Mouse (Mus musculus): Measurements from ENCODE around the gene Mapk7. TPM values are rescaled to one million over a fixed set of nuclear protein-coding genes. Genes with fewer than 3 reads are reported as not detected.

Gene Mapk7
- polyA plus RNA-seq, 1 experiment from 2014 or later: 87.3 TPM

- Histone ChIP-seq H3K4me2 (replicated peaks) (no peak overlapping the region), H3K36me3 (peaks cover 77% of the 10 kb centered on the region), H3K9me3 (no peaks in the 10 kb centered on the region), H3K9ac (no peak overlapping the region), H3K27ac (no peak overlapping the region), H3K4me1 (no peaks in the 10 kb centered on the region), H3K27me3 (no peaks in the 10 kb centered on the region), H3K4me3 (no peak overlapping the region)
- WGBS: 83% methylated on average over 1 of the region's 1 CpGs
- ATAC-seq (ENCODE audit: low FRiP score, low read depth): no peak
These were observed 23.8 kb upstream of the Mapk7 start for GRCm38 (mm10) chr11:61517971-61518370.

GRCm38 (mm10) chr11:61514953-61515352, 20.7 kb upstream of the Mapk7 start:
- H3K27me3 ChIP-seq: no peaks in the 10 kb centered on the region
- no peak overlapping the region for H3K4me2 ChIP-seq (replicated peaks)
- H3K4me1 ChIP-seq: no peaks in the 10 kb centered on the region
- no peak overlapping the region for H3K27ac ChIP-seq
- ATAC-seq (ENCODE audit: low FRiP score, low read depth): no peak
- H3K9ac ChIP-seq: no peak overlapping the region
- H3K36me3 ChIP-seq: peaks cover 70% of the 10 kb centered on the region
- H3K9me3 ChIP-seq: no peaks in the 10 kb centered on the region
- WGBS: 52% methylated on average over 3 of the region's 3 CpGs
- no peak overlapping the region for H3K4me3 ChIP-seq

- H3K27ac ChIP-seq: peak within 1 kb of the TSS; percentile 75; the same call in 1 of the 2 replicates
- peak within 1 kb of the TSS; percentile 69 for H3K4me3 ChIP-seq
- H3K9me3 ChIP-seq: no peaks in the 10 kb centered on the region
- H3K36me3 ChIP-seq: peaks cover 8% of the 10 kb centered on the region; the same call in 1 of the 2 replicates
- under 1% methylated on average over 39 of the region's 39 CpGs for WGBS
- H3K4me1 ChIP-seq: peaks cover 26% of the 10 kb centered on the region
- H3K27me3 ChIP-seq: no peaks in the 10 kb centered on the region
- peak within 1 kb of the TSS; percentile 75 for H3K9ac ChIP-seq
- ATAC-seq (ENCODE audit: low FRiP score, low read depth): peak; percentile 89
- peak within 1 kb of the TSS; percentile 76 for H3K4me2 ChIP-seq (replicated peaks)
These were observed 10.6 kb upstream of the Mapk7 start, which contains the start of gene B9d1 for GRCm38 (mm10) chr11:61504713-61505257. Gene B9d1 (plus strand): TSS chr11:61505144.

- peak overlapping the region; percentile 15; the same call in 1 of the 2 replicates for H3K27ac ChIP-seq
- no peak overlapping the region for H3K9ac ChIP-seq
- no peaks in the 10 kb centered on the region for H3K9me3 ChIP-seq
- peaks cover under 1% of the 10 kb centered on the region; the same call in 1 of the 2 replicates for H3K36me3 ChIP-seq
- no peaks in the 10 kb centered on the region for H3K27me3 ChIP-seq
- no peak for ATAC-seq (ENCODE audit: low FRiP score, low read depth)
- 37% methylated on average over 8 of the region's 8 CpGs for WGBS
- peaks cover 33% of the 10 kb centered on the region for H3K4me1 ChIP-seq
- no peak overlapping the region for H3K4me3 ChIP-seq
- peak overlapping the region; percentile 76 for H3K4me2 ChIP-seq (replicated peaks)
These were observed 9.7 kb upstream of the Mapk7 start for GRCm38 (mm10) chr11:61503933-61504332.

- Histone ChIP-seq H3K4me1 (peaks cover 23% of the 10 kb centered on the region), H3K27ac (no peak overlapping the region), H3K36me3 (no peaks in the 10 kb centered on the region), H3K4me2 (replicated peaks) (no peak overlapping the region), H3K4me3 (no peak overlapping the region), H3K9me3 (no peaks in the 10 kb centered on the region), H3K9ac (no peak overlapping the region), H3K27me3 (no peaks in the 10 kb centered on the region)
- no peak for ATAC-seq (ENCODE audit: low FRiP score, low read depth)
- WGBS: 55% methylated on average over 6 of the region's 6 CpGs
These were observed 4.7 kb upstream of the Mapk7 start for GRCm38 (mm10) chr11:61498736-61499504.

- peaks cover 3% of the 10 kb centered on the region; the same call in 1 of the 2 replicates for H3K36me3 ChIP-seq
- 62% methylated on average over 1 of the region's 1 CpGs for WGBS
- no peak overlapping the region for H3K4me2 ChIP-seq (replicated peaks)
- ATAC-seq (ENCODE audit: low FRiP score, low read depth): no peak
- H3K4me1 ChIP-seq: peaks cover 26% of the 10 kb centered on the region
- no peak overlapping the region for H3K4me3 ChIP-seq
- no peak overlapping the region for H3K27ac ChIP-seq
- no peak overlapping the region for H3K9ac ChIP-seq
- H3K27me3 ChIP-seq: no peaks in the 10 kb centered on the region
- no peaks in the 10 kb centered on the region for H3K9me3 ChIP-seq
These were observed 3.3 kb upstream of the Mapk7 start for GRCm38 (mm10) chr11:61497490-61497889.

- H3K4me2 ChIP-seq (replicated peaks): no peak overlapping the region; the same call in 1 of the 2 replicates
- peaks cover 40% of the 10 kb centered on the region for H3K4me1 ChIP-seq
- ATAC-seq (ENCODE audit: low FRiP score, low read depth): no peak
- H3K27me3 ChIP-seq: no peaks in the 10 kb centered on the region
- H3K27ac ChIP-seq: peak overlapping the region; percentile 88
- WGBS: 85% methylated on average over 2 of the region's 2 CpGs
- no peak overlapping the region for H3K4me3 ChIP-seq
- H3K36me3 ChIP-seq: peaks cover 22% of the 10 kb centered on the region
- H3K9ac ChIP-seq: no peak overlapping the region
- H3K9me3 ChIP-seq: no peaks in the 10 kb centered on the region
These were observed 1.3 kb upstream of the Mapk7 start for GRCm38 (mm10) chr11:61495528-61495927.

- Histone ChIP-seq H3K9ac (peak overlapping the region; percentile 89), H3K27ac (peak overlapping the region; percentile 85), H3K27me3 (no peaks in the 10 kb centered on the region), H3K4me3 (peak overlapping the region; percentile 76), H3K36me3 (peaks cover 41% of the 10 kb centered on the region), H3K4me2 (replicated peaks) (peak overlapping the region; percentile 94), H3K9me3 (no peaks in the 10 kb centered on the region), H3K4me1 (peaks cover 42% of the 10 kb centered on the region)
- peak; percentile 57 for ATAC-seq (ENCODE audit: low FRiP score, low read depth)
- WGBS: under 1% methylated on average over 50 of the region's 50 CpGs
These were observed 579 bp downstream of the Mapk7 start for GRCm38 (mm10) chr11:61493525-61494128.

GRCm38 (mm10) chr11:61492749-61493401, 1.3 kb downstream of the Mapk7 start:
- Histone ChIP-seq H3K4me1 (peaks cover 49% of the 10 kb centered on the region), H3K4me2 (replicated peaks) (peak overlapping the region; percentile 94), H3K9me3 (no peaks in the 10 kb centered on the region), H3K4me3 (peak overlapping the region; percentile 76), H3K36me3 (peaks cover 49% of the 10 kb centered on the region), H3K9ac (peak overlapping the region; percentile 89), H3K27ac (peak overlapping the region; percentile 85), H3K27me3 (no peaks in the 10 kb centered on the region)
- 72% methylated on average over 12 of the region's 12 CpGs for WGBS
- ATAC-seq (ENCODE audit: low FRiP score, low read depth): no peak

GRCm38 (mm10) chr11:61490944-61491520, 3.2 kb downstream of the Mapk7 start:
- H3K4me2 ChIP-seq (replicated peaks): no peak overlapping the region
- peaks cover 68% of the 10 kb centered on the region for H3K4me1 ChIP-seq
- peaks cover 59% of the 10 kb centered on the region for H3K36me3 ChIP-seq
- no peak for ATAC-seq (ENCODE audit: low FRiP score, low read depth)
- no peaks in the 10 kb centered on the region for H3K9me3 ChIP-seq
- 92% methylated on average over 22 of the region's 22 CpGs for WGBS
- 0 out of 2 replicates have a peak overlapping the region, but pooled peaks have one; percentile 3 for H3K4me3 ChIP-seq
- no peak overlapping the region for H3K27ac ChIP-seq
- no peaks in the 10 kb centered on the region for H3K27me3 ChIP-seq
- H3K9ac ChIP-seq: peak overlapping the region; percentile 25; the same call in 1 of the 2 replicates

GRCm38 (mm10) chr11:61489874-61490273, 4.3 kb downstream of the Mapk7 start:
- Histone ChIP-seq H3K4me1 (peaks cover 71% of the 10 kb centered on the region), H3K9ac (no peak overlapping the region), H3K27ac (no peak overlapping the region), H3K27me3 (no peaks in the 10 kb centered on the region), H3K4me2 (replicated peaks) (peak overlapping the region; percentile 17; the same call in 1 of the 2 replicates), H3K9me3 (no peaks in the 10 kb centered on the region), H3K4me3 (no peak overlapping the region), H3K36me3 (peaks cover 59% of the 10 kb centered on the region)
- no peak for ATAC-seq (ENCODE audit: low FRiP score, low read depth)
- WGBS: 91% methylated on average over 8 of the region's 8 CpGs

All from limb, embryonic 13.5 days (tissue).